Mouse (Mus musculus) midbrain, embryonic 11.5 days (tissue): Measurements from ENCODE around the gene Efnb3. TPM values are rescaled to one million over a fixed set of nuclear protein-coding genes. Genes with fewer than 3 reads are reported as not detected.

ENCODE experiments used
- ATAC-seq: fragments of 200-750 bp; cut with Nextera tagmentation; 2 replicates; pipeline ENCODE4 v1.8.0; 2017; ENCODE audit warnings: moderate TSS enrichment, moderate library complexity; ENCODE audit not compliant: low FRiP score
- DNase-seq: peaks from one replicate; pipeline ENCODE4 v3.0.0; 2015; ENCODE audit warnings: low spot score; ENCODE audit errors: missing footprints
- H3K27ac ChIP-seq: fragments of 300-500 bp; sonication (generic); 2 replicates; pipeline ENCODE4 v1.5.1; 2014; ENCODE audit warnings: low read depth, low read length
- H3K27me3 ChIP-seq: fragments of 300-500 bp; sonication (generic); 2 replicates; pipeline ENCODE4 v1.6.1; 2014; ENCODE audit warnings: mild to moderate bottlenecking, low read length, moderate library complexity, mixed read lengths; ENCODE audit not compliant: control insufficient read depth, insufficient read depth
- H3K36me3 ChIP-seq: fragments of 300-500 bp; sonication (generic); 2 replicates; pipeline ENCODE4 v1.6.1; 2014; ENCODE audit warnings: mild to moderate bottlenecking, low read length, moderate library complexity, mixed read lengths; ENCODE audit not compliant: control insufficient read depth, insufficient read depth
- H3K4me1 ChIP-seq: fragments of 300-500 bp; sonication (generic); 2 replicates; pipeline ENCODE4 v1.6.1; 2014; ENCODE audit warnings: low read length; ENCODE audit not compliant: control insufficient read depth, insufficient read depth
- H3K4me2 ChIP-seq: fragments of 300-500 bp; sonication (generic); 2 replicates; pipeline ENCODE4 v1.6.1; 2014; ENCODE audit warnings: mild to moderate bottlenecking, moderate library complexity
- H3K4me3 ChIP-seq: fragments of 300-500 bp; sonication (generic); 2 replicates; pipeline ENCODE4 v1.5.1; 2014; ENCODE audit warnings: low read depth, low read length
- H3K9ac ChIP-seq: fragments of 300-500 bp; sonication (generic); 2 replicates; pipeline ENCODE4 v1.6.1; 2014; ENCODE audit warnings: low read length
- H3K9me3 ChIP-seq: fragments of 300-500 bp; sonication (generic); 2 replicates; pipeline ENCODE4 v1.6.1; 2016; ENCODE audit warnings: low read length; ENCODE audit not compliant: control insufficient read depth
- WGBS: fragments of 180-500 bp; shearing (Covaris S2); extraction: QIAGEN DNeasy Blood & Tissue Kit; methylation state at CpG from one replicate; pipeline ENCODE4 v1.1.7; 2014; 5-methylcytosine and 5-hydroxymethylcytosine counted together
- polyA plus RNA-seq: library from polyadenylated mRNA; unstranded; fragments of >200 nt; fragmentation: Nextera tagmentation; extraction: Ambion mirVana; gene quantifications from 2 replicates; pipeline ENCODE4 v1.2.1, GENCODE M21; 2014

The Efnb3 gene
- polyA plus RNA-seq: 11.0 and 12.3 TPM in 2 replicates

GRCm38 (mm10) chr11:69559851-69560765 is at the start of gene Efnb3:
TSS of gene Efnb3 (minus strand) at chr11:69560205.
- H3K4me3 ChIP-seq: peak within 1 kb of the TSS; percentile 69
- H3K9me3 ChIP-seq: no peaks in the 10 kb centered on the region
- DNase-seq: peak; percentile 97
- H3K27me3 ChIP-seq: 0 out of 2 replicates have a peak, but pooled peaks cover 2% of the 10 kb centered on the region
- peaks cover 58% of the 10 kb centered on the region for H3K4me1 ChIP-seq
- H3K4me2 ChIP-seq: peak within 1 kb of the TSS; percentile 100
- peak within 1 kb of the TSS; percentile 72 for H3K27ac ChIP-seq
- ATAC-seq: peak; percentile 69
- WGBS: 1% methylated on average over 57 of the region's 59 CpGs
- H3K9ac ChIP-seq: peak within 1 kb of the TSS; percentile 94
- peaks cover 7% of the 10 kb centered on the region for H3K36me3 ChIP-seq

DNA sequence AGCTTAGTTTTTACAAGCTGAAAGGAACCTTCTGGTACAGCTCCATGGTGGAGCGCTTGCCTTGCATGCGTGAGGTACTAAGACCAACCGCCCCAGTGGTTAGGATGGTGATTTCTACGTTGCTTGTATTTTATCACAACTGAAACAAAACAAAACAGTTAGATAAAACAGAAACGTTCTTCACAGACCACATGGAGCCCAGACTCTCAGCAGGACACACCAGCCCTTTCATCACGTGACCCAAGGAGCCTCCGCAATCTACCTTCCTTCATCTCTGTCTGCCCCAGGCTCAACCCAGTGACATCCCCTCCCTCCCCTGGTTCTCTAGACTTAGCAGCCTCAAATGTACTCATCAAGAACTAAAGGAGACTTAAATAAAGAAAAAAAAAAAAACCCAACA is 49.4 kb upstream of the Efnb3 start:
- no peaks in the 10 kb centered on the region for H3K36me3 ChIP-seq
- H3K27ac ChIP-seq: no peak overlapping the region
- H3K4me3 ChIP-seq: no peak overlapping the region
- DNase-seq (no peak), ATAC-seq (no peak)
- H3K4me2 ChIP-seq: no peak overlapping the region
- peaks cover 14% of the 10 kb centered on the region for H3K4me1 ChIP-seq
- no peaks in the 10 kb centered on the region for H3K27me3 ChIP-seq
- WGBS: 66% methylated on average over 7 of the region's 7 CpGs
- no peak overlapping the region for H3K9ac ChIP-seq
- H3K9me3 ChIP-seq: no peaks in the 10 kb centered on the region

- no peak overlapping the region for H3K4me2 ChIP-seq
- peaks cover 10% of the 10 kb centered on the region for H3K4me1 ChIP-seq
- H3K27me3 ChIP-seq: no peaks in the 10 kb centered on the region
- H3K36me3 ChIP-seq: no peaks in the 10 kb centered on the region
- DNase-seq: no peak
- H3K4me3 ChIP-seq: no peak overlapping the region
- no peak overlapping the region for H3K9ac ChIP-seq
- WGBS: 73% methylated on average over 3 of the region's 3 CpGs
- no peak overlapping the region for H3K27ac ChIP-seq
- ATAC-seq: no peak
- H3K9me3 ChIP-seq: no peaks in the 10 kb centered on the region
These were observed 48.5 kb upstream of the Efnb3 start for GRCm38 (mm10) chr11:69608525-69608924.

DNA sequence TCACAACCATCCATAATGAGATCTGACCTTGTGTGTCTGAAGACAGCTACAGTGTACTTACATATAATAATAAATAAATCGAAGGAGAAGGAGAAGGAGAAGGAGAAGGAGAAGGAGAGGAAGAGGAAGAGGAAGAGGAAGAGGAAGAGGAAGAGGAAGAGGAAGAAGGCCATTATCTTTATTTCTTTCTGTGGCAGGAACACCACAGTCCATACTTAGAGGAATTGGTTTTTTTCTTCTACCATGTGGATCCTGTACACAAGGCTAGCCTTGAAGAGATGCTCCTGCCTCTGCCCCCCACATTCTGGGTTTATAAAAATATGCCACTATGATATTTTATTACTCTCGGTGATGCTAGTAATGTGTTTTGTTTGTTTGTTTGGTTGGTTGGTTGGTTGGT is 46.8 kb upstream of the Efnb3 start:
- Histone ChIP-seq H3K9ac (no peak overlapping the region), H3K4me1 (peaks cover 10% of the 10 kb centered on the region), H3K27ac (no peak overlapping the region), H3K4me3 (no peak overlapping the region), H3K36me3 (no peaks in the 10 kb centered on the region), H3K9me3 (no peaks in the 10 kb centered on the region), H3K27me3 (no peaks in the 10 kb centered on the region), H3K4me2 (no peak overlapping the region)
- ATAC-seq (no peak), DNase-seq (no peak)
- 88% methylated on average over 2 of the region's 2 CpGs for WGBS

GRCm38 (mm10) chr11:69606491-69606795 is 46.4 kb upstream of the Efnb3 start:
- Histone ChIP-seq H3K4me1 (peaks cover 10% of the 10 kb centered on the region), H3K9me3 (no peaks in the 10 kb centered on the region), H3K4me3 (peak overlapping the region; percentile 58; the same call in 1 of the 2 replicates), H3K27me3 (no peaks in the 10 kb centered on the region), H3K36me3 (no peaks in the 10 kb centered on the region), H3K9ac (peak overlapping the region; percentile 6; the same call in 1 of the 2 replicates), H3K27ac (no peak overlapping the region), H3K4me2 (peak overlapping the region; percentile 100)
- 49% methylated on average over 2 of the region's 2 CpGs for WGBS
- DNase-seq (no peak), ATAC-seq (no peak)

DNA sequence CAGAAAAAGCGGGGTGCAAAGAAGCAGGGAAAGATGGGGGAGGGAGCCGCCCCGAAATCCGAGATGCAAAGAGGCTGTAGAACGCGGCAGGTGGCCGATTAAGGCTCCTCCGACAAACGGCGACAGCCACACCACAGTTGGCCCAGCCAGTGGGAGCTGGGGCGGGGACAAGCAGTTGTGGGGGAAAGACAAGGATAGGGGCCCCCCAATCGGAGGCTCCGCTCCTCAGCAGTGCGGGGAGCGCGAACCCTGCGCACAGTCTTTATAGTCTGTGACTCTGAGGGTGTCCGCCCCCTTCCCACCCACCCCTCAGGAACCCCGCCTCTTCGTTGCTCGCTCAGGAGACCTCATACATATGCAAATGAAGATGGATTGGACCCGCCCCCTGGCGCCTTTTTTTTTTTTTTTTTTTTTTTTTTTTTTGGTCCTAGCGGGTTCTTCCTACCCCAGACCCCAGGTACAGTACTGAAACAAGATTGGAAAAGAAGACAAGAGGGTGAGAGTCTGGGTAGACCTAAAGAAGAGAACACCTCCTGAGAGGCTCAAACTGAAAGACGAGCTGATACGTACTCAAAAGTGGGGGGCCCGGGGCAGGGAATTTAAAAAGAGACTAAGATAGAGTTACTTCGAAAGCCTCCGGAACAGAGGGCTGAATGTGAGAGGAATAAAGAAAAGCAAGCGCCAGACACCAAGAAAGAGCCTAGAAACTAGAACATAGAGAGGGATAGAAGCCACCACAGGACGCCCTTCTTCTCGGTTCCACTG is 45.9 kb upstream of the Efnb3 start, which contains the start of gene Atp1b2:
Gene Atp1b2 (minus strand): TSS at position 217 of the 765 bp plus-strand sequence.
- peak within 1 kb of the TSS; percentile 100 for H3K4me2 ChIP-seq
- H3K36me3 ChIP-seq: no peaks in the 10 kb centered on the region
- peaks cover 10% of the 10 kb centered on the region for H3K4me1 ChIP-seq
- H3K9me3 ChIP-seq: no peaks in the 10 kb centered on the region
- H3K4me3 ChIP-seq: peak within 1 kb of the TSS; percentile 58
- DNase-seq (peak; percentile 97), ATAC-seq (peak; percentile 86)
- H3K9ac ChIP-seq: peak within 1 kb of the TSS; percentile 71
- no peak within 1 kb of the TSS for H3K27ac ChIP-seq
- 3% methylated on average over 32 of the region's 32 CpGs for WGBS
- no peaks in the 10 kb centered on the region for H3K27me3 ChIP-seq

DNA sequence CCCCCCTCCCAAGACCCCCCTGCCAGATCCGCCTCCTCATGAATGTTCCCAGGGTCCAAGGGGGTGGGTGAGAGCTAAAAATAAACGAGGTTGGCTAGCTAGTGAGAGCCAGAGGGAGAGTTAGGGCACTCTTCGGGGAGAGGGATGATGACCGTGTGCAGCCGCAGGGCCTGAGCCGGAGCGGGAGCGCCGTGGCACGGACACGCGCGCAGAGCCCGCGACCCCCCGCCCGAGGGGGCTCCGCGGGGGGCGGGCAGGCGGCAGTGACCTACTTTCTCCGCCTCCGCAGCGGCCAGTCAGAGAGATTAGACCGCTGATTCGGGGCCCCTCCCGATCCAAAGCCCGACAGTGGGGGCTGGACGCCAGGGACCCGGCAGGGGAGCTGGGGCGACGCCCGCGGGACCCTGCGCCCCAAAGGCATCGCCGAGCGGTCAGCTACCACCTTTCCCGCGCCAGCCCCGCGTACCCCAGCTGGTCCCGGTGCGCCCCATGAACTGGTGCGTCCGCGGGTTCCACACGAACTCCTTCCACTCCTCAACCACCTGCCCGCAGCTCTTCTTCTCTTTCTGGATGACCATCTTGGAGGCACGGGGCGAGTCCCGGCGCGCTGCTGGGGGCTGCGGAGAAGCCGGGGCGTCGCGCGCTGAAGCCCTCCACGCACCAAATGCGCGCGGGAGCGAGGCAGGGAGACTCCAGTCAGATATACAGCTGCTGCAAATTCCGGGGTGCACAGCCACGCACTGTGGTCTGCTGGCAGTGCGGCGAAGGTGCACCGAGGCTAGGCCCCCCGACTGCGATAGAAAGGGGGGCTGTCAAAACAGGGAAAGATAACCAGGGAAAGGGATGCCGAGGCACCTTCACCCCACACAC is 45.0 kb upstream of the Efnb3 start:
- Histone ChIP-seq H3K9me3 (no peaks in the 10 kb centered on the region), H3K27ac (no peak overlapping the region), H3K4me3 (peak overlapping the region; percentile 58), H3K27me3 (no peaks in the 10 kb centered on the region), H3K9ac (peak overlapping the region; percentile 71), H3K4me2 (peak overlapping the region; percentile 100), H3K4me1 (peaks cover 16% of the 10 kb centered on the region), H3K36me3 (no peaks in the 10 kb centered on the region)
- peak; percentile 94 for DNase-seq
- peak; percentile 63 for ATAC-seq
- 1% methylated on average over 38 of the region's 73 CpGs for WGBS

DNA sequence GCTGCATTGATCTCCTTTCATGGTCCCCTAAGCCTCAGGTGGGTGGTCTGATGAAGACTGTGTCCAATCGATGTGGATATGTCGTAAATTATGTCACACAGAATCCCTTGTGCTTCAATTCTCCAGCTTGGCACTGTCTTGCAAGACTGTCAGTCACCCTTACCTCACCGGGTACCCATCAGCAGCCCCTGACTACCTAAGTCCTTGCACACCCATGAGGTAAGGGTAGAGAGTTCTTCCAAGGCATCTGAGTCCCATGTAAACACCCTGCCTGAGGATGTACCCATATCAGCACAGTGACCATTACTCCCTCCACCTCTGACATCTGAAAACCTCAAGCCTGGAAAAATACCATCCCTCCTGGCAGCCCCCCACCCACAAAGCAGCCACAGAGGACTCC is 44.3 kb upstream of the Efnb3 start:
- peak overlapping the region; percentile 71; the same call in 1 of the 2 replicates for H3K9ac ChIP-seq
- H3K4me2 ChIP-seq: peak overlapping the region; percentile 100
- H3K36me3 ChIP-seq: no peaks in the 10 kb centered on the region
- H3K9me3 ChIP-seq: no peaks in the 10 kb centered on the region
- WGBS: 63% methylated on average over 3 of the region's 3 CpGs
- H3K4me1 ChIP-seq: peaks cover 23% of the 10 kb centered on the region
- H3K27ac ChIP-seq: no peak overlapping the region
- no peaks in the 10 kb centered on the region for H3K27me3 ChIP-seq
- peak; percentile 89 for DNase-seq
- peak overlapping the region; percentile 58 for H3K4me3 ChIP-seq
- ATAC-seq: no peak
